Mouse (Mus musculus) myocyte (in vitro differentiated cells): ENCODE data around the gene Tead2. TPM values are rescaled to one million over a fixed set of nuclear protein-coding genes. Genes with fewer than 3 reads are reported as not detected.

Experiments used
- H3K27me3 ChIP-seq: one replicate; pipeline ENCODE4 v1.6.1; 2011; ENCODE audit not compliant: control insufficient read depth, insufficient read depth, insufficient read length
- H3K36me3 ChIP-seq: one replicate; pipeline ENCODE4 v1.6.1; 2011; ENCODE audit not compliant: control insufficient read depth, insufficient read depth
- H3K4me2 ChIP-seq: one replicate; pipeline ENCODE4 v1.6.1; 2011; ENCODE audit warnings: low read depth, control low read depth
- H3K4me3 ChIP-seq: one replicate; pipeline ENCODE4 v1.5.1; 2011; ENCODE audit warnings: mild to moderate bottlenecking, control low read depth, moderate library complexity
- H3K79me2 ChIP-seq: one replicate; pipeline ENCODE4 v1.6.1; 2011; ENCODE audit not compliant: control insufficient read depth, insufficient read depth
- H3ac ChIP-seq: one replicate; pipeline ENCODE4 v1.6.1; 2011; ENCODE audit not compliant: control insufficient read depth, insufficient read length
- CEBPB ChIP-seq: IDR thresholded peaks from 2 replicates; pipeline ENCODE4 v1.6.1; 2011; ENCODE audit warnings: mild to moderate bottlenecking, moderate library complexity; ENCODE audit not compliant: poor library complexity, insufficient read depth, severe bottlenecking
- E2F4 ChIP-seq: IDR thresholded peaks from one replicate; pipeline ENCODE4 v1.6.1; 2011; ENCODE audit warnings: mild to moderate bottlenecking, control low read depth, moderate library complexity; ENCODE audit not compliant: insufficient read depth
- MAX ChIP-seq: IDR thresholded peaks from one replicate; pipeline ENCODE4 v1.6.1; 2011; ENCODE audit warnings: low read depth, mild to moderate bottlenecking, control low read depth
- MYOD1 ChIP-seq, 3 experiments: IDR thresholded peaks; one replicate each; pipeline ENCODE4 v1.6.1; 2011; ENCODE audit warnings: control low read depth in 2 of 3, low read depth in 2 of 3, mild to moderate bottlenecking in 2 of 3, moderate library complexity in 1 of 3; ENCODE audit not compliant: insufficient read length in 2 of 3, control insufficient read depth in 1 of 3
- MYOG ChIP-seq, 3 experiments: IDR thresholded peaks; one replicate each; pipeline ENCODE4 v1.6.1; 2011; ENCODE audit warnings: control low read depth in 2 of 3, low read depth in 2 of 3, mild to moderate bottlenecking in 2 of 3; ENCODE audit not compliant: insufficient read length in 2 of 3, control insufficient read depth in 1 of 3, insufficient read depth in 1 of 3
- POLR2A ChIP-seq: IDR thresholded peaks from one replicate; pipeline ENCODE4 v1.6.1; 2011; ENCODE audit warnings: low read depth, mild to moderate bottlenecking, control low read depth, moderate library complexity; ENCODE audit not compliant: insufficient read length
- POLR2AphosphoS2 ChIP-seq: IDR thresholded peaks from one replicate; pipeline ENCODE4 v1.6.1; 2011; ENCODE audit warnings: low read depth, control low read depth; ENCODE audit not compliant: insufficient read length
- REST ChIP-seq: IDR thresholded peaks from one replicate; pipeline ENCODE4 v1.6.1; 2011; ENCODE audit warnings: mild to moderate bottlenecking, control low read depth, moderate library complexity; ENCODE audit not compliant: insufficient read depth, insufficient read length
- SRF ChIP-seq: IDR thresholded peaks from one replicate; pipeline ENCODE4 v1.6.1; 2011; ENCODE audit warnings: low read depth; ENCODE audit not compliant: control insufficient read depth, insufficient read length
- TCF12 ChIP-seq: IDR thresholded peaks from one replicate; pipeline ENCODE4 v1.6.1; 2011; ENCODE audit warnings: mild to moderate bottlenecking, control low read depth; ENCODE audit not compliant: poor library complexity, insufficient read depth, severe bottlenecking
- TCF3 ChIP-seq: IDR thresholded peaks from one replicate; pipeline ENCODE4 v1.6.1; 2011; ENCODE audit warnings: low read depth, control low read depth; ENCODE audit not compliant: insufficient read length
- USF1 ChIP-seq: IDR thresholded peaks from one replicate; pipeline ENCODE4 v1.6.1; 2011; ENCODE audit warnings: low read depth, mild to moderate bottlenecking, control low read depth, moderate library complexity
- polyA plus RNA-seq: library from polyadenylated mRNA; unstranded; fragments of >200 nt; fragmentation: generic; extraction: Trizol; gene quantifications from one replicate; pipeline ENCODE4 v1.2.1, GENCODE M21; 2012; ENCODE audit warnings: missing spikeins

Tead2 gene
- polyA plus RNA-seq, 1 experiment = 93.3 TPM

DNA sequence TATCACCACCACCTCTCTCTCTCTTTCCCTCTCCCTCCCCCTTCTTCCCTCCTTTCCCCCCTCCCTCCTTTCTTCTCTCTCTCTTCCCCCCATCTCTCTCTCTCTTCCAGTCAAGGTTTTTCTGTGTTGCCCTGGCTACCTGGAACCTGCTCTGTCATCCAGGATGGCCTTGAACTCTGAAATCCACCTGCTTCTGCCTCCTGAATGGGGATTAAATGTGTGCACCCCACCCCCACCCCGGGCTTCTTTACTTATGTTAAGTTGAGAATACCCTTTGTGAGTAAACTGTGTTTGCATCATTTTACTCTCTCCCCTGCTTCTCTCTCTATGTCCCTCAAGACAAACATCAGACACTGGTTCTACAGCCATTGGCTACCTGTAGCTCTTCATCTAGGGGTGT is 50.0 kb downstream of the Tead2 start:
- H3ac ChIP-seq = no peak overlapping the region
- peaks cover 87% of the 10 kb centered on the region for H3K27me3 ChIP-seq
- TF ChIP-seq POLR2AphosphoS2 (no peak), REST (no peak), E2F4 (no peak), POLR2A (no peak), MAX (no peak), CEBPB (no peak), TCF12 (no peak), MYOG (IDR thresholded peaks at IDR 0.05; ENCODE audit: control insufficient read depth in 1 of 3, insufficient read depth in 1 of 3, insufficient read length in 2 of 3, low read depth in 2 of 3) (no peak), USF1 (no peak), TCF3 (no peak), SRF (no peak), MYOD1 (IDR thresholded peaks at IDR 0.05; ENCODE audit: control insufficient read depth in 1 of 3, insufficient read length in 2 of 3, low read depth in 2 of 3) (no peak)

DNA sequence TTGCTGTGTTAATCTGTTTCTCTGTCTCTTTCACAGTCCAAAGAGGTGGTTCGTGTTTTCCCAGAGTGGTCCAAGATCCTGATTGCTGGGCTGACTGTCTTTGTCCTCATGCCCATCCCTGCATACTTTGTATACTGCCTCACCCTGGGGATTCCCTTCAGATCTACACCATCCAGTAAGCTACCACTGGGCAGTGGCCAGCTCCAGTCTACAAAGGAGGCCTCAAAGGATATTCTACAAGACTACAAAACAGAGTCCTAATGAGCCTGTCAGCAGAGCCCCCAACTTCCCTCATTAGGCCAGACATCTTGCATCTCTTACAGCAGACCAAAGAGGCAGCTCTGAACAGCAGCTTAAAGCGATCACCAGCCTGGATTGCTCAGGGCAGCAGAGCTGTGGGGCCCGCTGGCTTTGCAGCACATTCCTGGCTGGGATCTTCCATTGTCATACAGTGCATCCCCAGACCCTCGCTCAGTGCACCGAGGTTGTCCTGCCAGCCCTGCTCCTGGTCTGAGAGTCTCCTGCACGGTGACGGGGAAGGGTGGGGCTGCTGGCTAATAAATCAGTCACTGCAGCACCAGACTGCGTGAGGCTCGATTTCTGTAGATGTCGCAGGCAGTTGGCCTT is 57.3 kb downstream of the Tead2 start:
- H3K4me2 ChIP-seq = no peak overlapping the region
- TF ChIP-seq SRF (no peak), E2F4 (no peak), MAX (no peak), USF1 (no peak), POLR2A (no peak), CEBPB (no peak), REST (no peak), MYOG (IDR thresholded peaks at IDR 0.05; ENCODE audit: control insufficient read depth in 1 of 3, insufficient read depth in 1 of 3, insufficient read length in 2 of 3, low read depth in 2 of 3) (no peak), POLR2AphosphoS2 (no peak)
- no peak overlapping the region for H3K4me3 ChIP-seq
- H3K79me2 ChIP-seq = no peaks in the 10 kb centered on the region
- H3K36me3 ChIP-seq = no peaks in the 10 kb centered on the region
- H3K27me3 ChIP-seq = peaks cover 69% of the 10 kb centered on the region
- H3ac ChIP-seq = no peak overlapping the region

More for the DNA sequence above, 50.0 kb downstream of the Tead2 start:
- H3K36me3 ChIP-seq = no peaks in the 10 kb centered on the region
- H3K4me2 ChIP-seq = no peak overlapping the region
- no peaks in the 10 kb centered on the region for H3K79me2 ChIP-seq
- no peak overlapping the region for H3K4me3 ChIP-seq

DNA sequence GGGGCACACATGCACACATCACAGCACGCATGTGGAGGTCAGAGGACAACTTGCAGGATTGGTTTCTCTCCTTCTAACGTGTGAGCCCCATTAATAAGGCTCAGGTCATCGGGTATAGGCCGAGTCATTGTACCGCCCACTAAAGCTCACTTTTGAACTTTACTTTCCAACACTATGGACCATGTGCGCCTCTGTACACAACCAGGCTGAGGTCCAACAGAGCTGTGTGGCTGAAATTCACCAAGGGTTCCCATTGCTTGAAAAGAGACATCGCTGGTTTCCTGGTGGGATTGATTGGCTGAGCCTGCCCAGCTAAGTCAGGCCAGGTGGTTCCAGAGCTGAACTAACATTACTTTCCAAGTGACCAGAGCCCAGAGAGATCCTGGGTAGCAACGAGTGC is 58.1 kb downstream of the Tead2 start:
- peaks cover 67% of the 10 kb centered on the region for H3K27me3 ChIP-seq
- no peak overlapping the region for H3K4me3 ChIP-seq
- no peak for TF ChIP-seq POLR2AphosphoS2
- TF ChIP-seq SRF = no peak
- TF ChIP-seq REST = no peak
- TF ChIP-seq TCF12 = no peak
- TF ChIP-seq POLR2A = no peak
- no peak for TF ChIP-seq MYOG (IDR thresholded peaks at IDR 0.05; ENCODE audit: control insufficient read depth in 1 of 3, insufficient read depth in 1 of 3, insufficient read length in 2 of 3, low read depth in 2 of 3)
- no peak for TF ChIP-seq E2F4
- no peak for TF ChIP-seq USF1
- no peak for TF ChIP-seq CEBPB
- TF ChIP-seq MAX = no peak
- no peak for TF ChIP-seq MYOD1 (IDR thresholded peaks at IDR 0.05; ENCODE audit: control insufficient read depth in 1 of 3, insufficient read length in 2 of 3, low read depth in 2 of 3)
- TF ChIP-seq TCF3 = no peak
- no peak overlapping the region for H3ac ChIP-seq
- H3K36me3 ChIP-seq = no peaks in the 10 kb centered on the region
- H3K79me2 ChIP-seq = no peaks in the 10 kb centered on the region
- H3K4me2 ChIP-seq = no peak overlapping the region

DNA sequence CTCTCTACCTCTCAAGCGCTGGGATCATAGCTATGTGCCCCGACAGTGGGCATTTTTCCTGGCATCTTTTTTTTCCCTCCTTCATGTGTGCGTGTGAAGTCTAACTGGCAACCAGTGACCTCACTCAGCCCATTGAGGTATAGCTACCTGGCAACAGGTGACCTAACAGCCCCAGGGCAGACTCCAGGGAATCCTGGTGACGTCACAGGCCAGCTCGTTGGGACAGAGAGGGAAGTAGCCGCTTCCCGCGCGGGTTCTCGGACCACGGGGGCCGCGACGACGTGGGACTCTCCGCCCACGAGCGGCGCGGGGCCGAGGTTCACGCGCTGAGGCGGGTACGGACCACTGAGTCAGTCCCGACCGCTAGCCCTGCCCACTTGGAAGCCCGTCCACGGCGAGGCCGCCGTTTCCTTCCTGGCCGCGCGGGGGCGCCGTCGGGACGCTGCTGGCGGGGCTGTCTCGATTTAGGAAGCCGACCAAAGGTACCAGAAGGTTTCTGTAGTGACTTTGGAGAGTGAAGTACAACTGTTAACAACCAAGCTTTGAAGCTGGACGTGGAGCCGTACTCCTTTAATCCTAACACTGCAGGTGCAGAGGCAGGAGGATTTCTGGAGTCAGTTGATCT is 61.7 kb downstream of the Tead2 start, which contains the start of gene Slc6a21:
Gene Slc6a21 (plus strand): TSS at position 378 of the 625 bp plus-strand sequence.
- Histone ChIP-seq H3K27me3 (peaks cover 70% of the 10 kb centered on the region), H3ac (no peak within 1 kb of the TSS), H3K36me3 (no peaks in the 10 kb centered on the region), H3K4me3 (no peak within 1 kb of the TSS), H3K4me2 (peak within 1 kb of the TSS; percentile 64), H3K79me2 (no peaks in the 10 kb centered on the region)
- TF ChIP-seq MYOD1 (IDR thresholded peaks at IDR 0.05; ENCODE audit: control insufficient read depth in 1 of 3, insufficient read length in 2 of 3, low read depth in 2 of 3) = peak in 1 of 3 experiments; percentile 19
- TF ChIP-seq REST = no peak

Other genes with a start within 250 kb of the Tead2 start
- gene Cpt1c, start 240.9 kb upstream of the Tead2 start, polyA plus RNA-seq = 2.7 TPM
- gene Prmt1, start 229.2 kb upstream of the Tead2 start, polyA plus RNA-seq = 729 TPM
- gene Irf3, start 218.1 kb upstream of the Tead2 start, polyA plus RNA-seq = 45.1 TPM
- gene Bcl2l12, start 217.0 kb upstream of the Tead2 start, polyA plus RNA-seq = 13.3 TPM
- 56.7 TPM for gene Scaf1, start 199.4 kb upstream of the Tead2 start, polyA plus RNA-seq
- 127 TPM for gene Rras, start 197.8 kb upstream of the Tead2 start, polyA plus RNA-seq
- gene Prr12, start 162.9 kb upstream of the Tead2 start, polyA plus RNA-seq = 10.2 TPM
- gene Nosip, start 153.3 kb upstream of the Tead2 start, polyA plus RNA-seq = 66.1 TPM
- gene Prrg2, start 153.1 kb upstream of the Tead2 start, polyA plus RNA-seq = 12.9 TPM
- gene Rcn3, start 123.5 kb upstream of the Tead2 start, polyA plus RNA-seq = 123 TPM
- 67.2 TPM for gene Fcgrt, start 111.9 kb upstream of the Tead2 start, polyA plus RNA-seq
- gene Rps11, start 91.3 kb upstream of the Tead2 start, polyA plus RNA-seq = 2,217 TPM
- gene Rpl13a, start 87.0 kb upstream of the Tead2 start, polyA plus RNA-seq = 6,110 TPM
- 3.6 TPM for gene Gm45713, start 79.5 kb upstream of the Tead2 start, polyA plus RNA-seq
- gene Flt3l, start 79.3 kb upstream of the Tead2 start, polyA plus RNA-seq = 7.2 TPM
- 81.9 TPM for gene Pih1d1, start 61.5 kb upstream of the Tead2 start, polyA plus RNA-seq
- gene Aldh16a1, start 61.2 kb upstream of the Tead2 start, polyA plus RNA-seq = 29.0 TPM
- 3.6 TPM for gene Slc17a7, start 51.8 kb upstream of the Tead2 start, polyA plus RNA-seq
- 0.04 TPM for gene Gfy, start 36.2 kb upstream of the Tead2 start, polyA plus RNA-seq
- not detected for gene Pth2, start 34.8 kb upstream of the Tead2 start, polyA plus RNA-seq
- gene Ccdc155, start 10.9 kb upstream of the Tead2 start, polyA plus RNA-seq = 2.2 TPM
- gene Dkkl1, start 3.6 kb upstream of the Tead2 start, polyA plus RNA-seq = 0.08 TPM
- gene Cd37, start 23.4 kb downstream of the Tead2 start, polyA plus RNA-seq = 0.18 TPM
- not detected for gene Slc6a16, start 25.3 kb downstream of the Tead2 start, polyA plus RNA-seq
- gene Slc6a21, start 61.8 kb downstream of the Tead2 start, polyA plus RNA-seq = not detected
- gene Trpm4, start 118.0 kb downstream of the Tead2 start, polyA plus RNA-seq = 27.3 TPM
- 173 TPM for gene Hrc, start 119.5 kb downstream of the Tead2 start, polyA plus RNA-seq
- 6.6 TPM for gene Ppfia3, start 151.3 kb downstream of the Tead2 start, polyA plus RNA-seq
- gene Lin7b, start 154.8 kb downstream of the Tead2 start, polyA plus RNA-seq = 2.4 TPM
- gene Snrnp70, start 180.0 kb downstream of the Tead2 start, polyA plus RNA-seq = 189 TPM
- 0.65 TPM for gene Kcna7, start 189.9 kb downstream of the Tead2 start, polyA plus RNA-seq
- 1.9 TPM for gene Ntf5, start 197.9 kb downstream of the Tead2 start, polyA plus RNA-seq
- 0.07 TPM for gene Lhb, start 205.1 kb downstream of the Tead2 start, polyA plus RNA-seq
- gene Gys1, start 219.1 kb downstream of the Tead2 start, polyA plus RNA-seq = 125 TPM
- gene Ruvbl2, start 222.3 kb downstream of the Tead2 start, polyA plus RNA-seq = 118 TPM
- 2,413 TPM for gene Ftl1, start 244.1 kb downstream of the Tead2 start, polyA plus RNA-seq